Mouse (Mus musculus): Measurements from ENCODE around the gene Dot1l.
A peak's percentile ranks its signal among the peaks of the same experiment; 100 is the strongest.

The Dot1l gene

GRCm38 (mm10) chr10:80829359-80830278 lies 74.6 kb downstream of the Dot1l start:
- DNase-seq (ENCODE audit: extremely low spot score, low spot score) = no peak

- DNase-seq (ENCODE audit: extremely low spot score, low spot score) = peak; percentile 67
Measured at GRCm38 (mm10) chr10:80831136-80831535, 76.1 kb downstream of the Dot1l start.

GRCm38 (mm10) chr10:80832818-80833217 lies 77.8 kb downstream of the Dot1l start:
- no peak for DNase-seq (ENCODE audit: extremely low spot score, low spot score)

GRCm38 (mm10) chr10:80835617-80836016 lies 80.6 kb downstream of the Dot1l start:
- no peak for DNase-seq (ENCODE audit: extremely low spot score, low spot score)

GRCm38 (mm10) chr10:80836949-80837379 lies 82.0 kb downstream of the Dot1l start:
- no peak for DNase-seq (ENCODE audit: extremely low spot score, low spot score)

GRCm38 (mm10) chr10:80837827-80838226 lies 82.8 kb downstream of the Dot1l start:
- DNase-seq (ENCODE audit: extremely low spot score, low spot score) = no peak

- DNase-seq (ENCODE audit: extremely low spot score, low spot score) = no peak
Measured at GRCm38 (mm10) chr10:80838346-80838912, 83.4 kb downstream of the Dot1l start.

- no peak for DNase-seq (ENCODE audit: extremely low spot score, low spot score)
Measured at GRCm38 (mm10) chr10:80839848-80840247, 84.8 kb downstream of the Dot1l start.

- no peak for DNase-seq (ENCODE audit: extremely low spot score, low spot score)
Measured at GRCm38 (mm10) chr10:80841685-80842084, 86.7 kb downstream of the Dot1l start.

- no peak for DNase-seq (ENCODE audit: extremely low spot score, low spot score)
Measured at GRCm38 (mm10) chr10:80842334-80842733, 87.3 kb downstream of the Dot1l start.

- no peak for DNase-seq (ENCODE audit: extremely low spot score, low spot score)
Measured at GRCm38 (mm10) chr10:80843087-80843930, 88.3 kb downstream of the Dot1l start.

- DNase-seq (ENCODE audit: extremely low spot score, low spot score) = no peak
Measured at GRCm38 (mm10) chr10:80843931-80844547, 89.0 kb downstream of the Dot1l start, which contains the start of gene Lingo3. Gene Lingo3, minus strand, starts transcription at chr10:80844039.
